Mouse (Mus musculus) intestine, embryonic 15.5 days (tissue): ENCODE results near the gene Sp140. TPM values are rescaled to one million over a fixed set of nuclear protein-coding genes. Genes with fewer than 3 reads are reported as not detected.
"Not testable (repeated sequence)": the region's sequence is repeated elsewhere in the genome, so short reads cannot be mapped to it uniquely, and the experiment has no call there.

ENCODE experiments used
- ATAC-seq: fragments of 200-750 bp; cut with Nextera tagmentation; 2 replicates; pipeline ENCODE4 v1.8.0; 2017; ENCODE audit warnings: moderate TSS enrichment, moderate library complexity
- H3K27ac ChIP-seq: fragments of 300-500 bp; sonication (generic); 2 replicates; pipeline ENCODE4 v1.5.1; 2015; ENCODE audit warnings: mild to moderate bottlenecking, inconsistent platforms
- H3K27me3 ChIP-seq: fragments of 300-500 bp; sonication (generic); replicated peaks from 2 replicates; pipeline ENCODE4 v1.6.1; 2015; ENCODE audit warnings: inconsistent platforms
- H3K36me3 ChIP-seq: fragments of 300-500 bp; sonication (generic); 2 replicates; pipeline ENCODE4 v1.6.1; 2015; ENCODE audit warnings: inconsistent platforms
- H3K4me1 ChIP-seq: fragments of 300-500 bp; sonication (generic); replicated peaks from 2 replicates; pipeline ENCODE4 v1.6.1; 2015; ENCODE audit warnings: inconsistent platforms
- H3K4me2 ChIP-seq: fragments of 300-500 bp; sonication (generic); replicated peaks from 2 replicates; pipeline ENCODE4 v1.6.1; 2015; ENCODE audit warnings: mild to moderate bottlenecking, inconsistent platforms
- H3K4me3 ChIP-seq: fragments of 300-500 bp; sonication (generic); replicated peaks from 2 replicates; pipeline ENCODE4 v1.5.1; 2015; ENCODE audit warnings: inconsistent platforms
- H3K9ac ChIP-seq: fragments of 300-500 bp; sonication (generic); 2 replicates; pipeline ENCODE4 v1.6.1; 2015; ENCODE audit warnings: inconsistent platforms
- H3K9me3 ChIP-seq: fragments of 300-500 bp; sonication (generic); 2 replicates; pipeline ENCODE4 v1.6.1; 2016; ENCODE audit warnings: inconsistent platforms
- WGBS: fragments of 180-500 bp; shearing (Covaris S2); methylation state at CpG from one replicate; pipeline ENCODE4 v1.1.7; 2015; 5-methylcytosine and 5-hydroxymethylcytosine counted together
- polyA plus RNA-seq: library from polyadenylated mRNA; unstranded; fragments of >200 nt; fragmentation: Nextera tagmentation; extraction: Ambion mirVana; gene quantifications from 2 replicates; pipeline ENCODE4 v1.2.1, GENCODE M21; 2015

Gene Sp140
- polyA plus RNA-seq, 1 experiment from 2014 or later = 1.9 TPM

- not testable (repeated sequence) for H3K36me3 ChIP-seq, H3K9me3 ChIP-seq, H3K4me1 ChIP-seq, H3K9ac ChIP-seq, H3K27ac ChIP-seq, H3K4me3 ChIP-seq, ATAC-seq, H3K27me3 ChIP-seq
- H3K4me2 ChIP-seq = peak overlapping the region; percentile 6; the same call in 1 of the 2 replicates
- 63% methylated on average over 4 of the region's 4 CpGs for WGBS
These were observed 616 bp downstream of the Sp140 start for GRCm38 (mm10) chr1:85600794-85601193.

GRCm38 (mm10) chr1:85604341-85604740 lies 4.2 kb downstream of the Sp140 start:
- not testable (repeated sequence) for ATAC-seq, H3K9me3 ChIP-seq, H3K4me1 ChIP-seq, H3K36me3 ChIP-seq, H3K4me2 ChIP-seq, H3K9ac ChIP-seq, H3K27ac ChIP-seq, H3K4me3 ChIP-seq, H3K27me3 ChIP-seq
- no CpG with 5 or more reads among the region's 1 CpGs for WGBS

GRCm38 (mm10) chr1:85608361-85608760 lies 8.2 kb downstream of the Sp140 start:
- not testable (repeated sequence) for H3K27ac ChIP-seq, H3K4me3 ChIP-seq, H3K4me1 ChIP-seq, H3K4me2 ChIP-seq, ATAC-seq, H3K36me3 ChIP-seq, H3K27me3 ChIP-seq, H3K9me3 ChIP-seq, H3K9ac ChIP-seq
- 78% methylated on average over 4 of the region's 4 CpGs for WGBS

- H3K27me3 ChIP-seq, H3K9me3 ChIP-seq, H3K4me1 ChIP-seq, ATAC-seq, H3K36me3 ChIP-seq, H3K27ac ChIP-seq, H3K9ac ChIP-seq, H3K4me3 ChIP-seq, H3K4me2 ChIP-seq: not testable (repeated sequence)
- no CpG with 5 or more reads among the region's 4 CpGs for whole genome bisulfite sequencing
These were observed 10.4 kb downstream of the Sp140 start for GRCm38 (mm10) chr1:85610581-85610980.

- not testable (repeated sequence) for H3K4me2 ChIP-seq, H3K4me1 ChIP-seq, H3K27ac ChIP-seq, H3K9ac ChIP-seq, H3K4me3 ChIP-seq, ATAC-seq, H3K36me3 ChIP-seq, H3K9me3 ChIP-seq, H3K27me3 ChIP-seq
- WGBS = 87% methylated on average over 3 of the region's 3 CpGs
These were observed 14.9 kb downstream of the Sp140 start for GRCm38 (mm10) chr1:85615096-85615495.

- H3K9me3 ChIP-seq, H3K27me3 ChIP-seq, H3K4me1 ChIP-seq, H3K4me2 ChIP-seq, H3K36me3 ChIP-seq, ATAC-seq, H3K27ac ChIP-seq, H3K4me3 ChIP-seq, H3K9ac ChIP-seq: not testable (repeated sequence)
- WGBS = 68% methylated on average over 3 of the region's 3 CpGs
These were observed 15.6 kb downstream of the Sp140 start for GRCm38 (mm10) chr1:85615819-85616218.

- 65% methylated on average over 4 of the region's 5 CpGs for WGBS
- H3K27ac ChIP-seq, H3K9ac ChIP-seq, H3K4me1 ChIP-seq, H3K4me3 ChIP-seq, H3K4me2 ChIP-seq, ATAC-seq, H3K36me3 ChIP-seq, H3K27me3 ChIP-seq, H3K9me3 ChIP-seq: not testable (repeated sequence)
These were observed 17.0 kb downstream of the Sp140 start for GRCm38 (mm10) chr1:85617161-85617560.

- H3K9ac ChIP-seq, H3K4me2 ChIP-seq, H3K4me3 ChIP-seq, H3K4me1 ChIP-seq, H3K27ac ChIP-seq, H3K9me3 ChIP-seq, H3K36me3 ChIP-seq, H3K27me3 ChIP-seq, ATAC-seq: not testable (repeated sequence)
- 68% methylated on average over 1 of the region's 1 CpGs for WGBS
These were observed 18.5 kb downstream of the Sp140 start for GRCm38 (mm10) chr1:85618689-85619088.

- H3K4me1 ChIP-seq, H3K36me3 ChIP-seq, H3K4me2 ChIP-seq, ATAC-seq, H3K9ac ChIP-seq, H3K27ac ChIP-seq, H3K9me3 ChIP-seq, H3K27me3 ChIP-seq, H3K4me3 ChIP-seq: not testable (repeated sequence)
- WGBS = 58% methylated on average over 3 of the region's 3 CpGs
These were observed 36.8 kb downstream of the Sp140 start for GRCm38 (mm10) chr1:85636936-85637335.

GRCm38 (mm10) chr1:85638144-85638543 lies 38.0 kb downstream of the Sp140 start:
- not testable (repeated sequence) for H3K27me3 ChIP-seq, H3K9me3 ChIP-seq, H3K9ac ChIP-seq, H3K4me3 ChIP-seq, H3K4me1 ChIP-seq, H3K27ac ChIP-seq, ATAC-seq, H3K36me3 ChIP-seq, H3K4me2 ChIP-seq
- WGBS = 81% methylated on average over 4 of the region's 4 CpGs

- not testable (repeated sequence) for H3K36me3 ChIP-seq, H3K27ac ChIP-seq, H3K9ac ChIP-seq, ATAC-seq, H3K4me3 ChIP-seq, H3K4me2 ChIP-seq, H3K27me3 ChIP-seq, H3K9me3 ChIP-seq, H3K4me1 ChIP-seq
- 56% methylated on average over 6 of the region's 6 CpGs for WGBS
These were observed 49.7 kb downstream of the Sp140 start, which contains the start of gene Sp100 for GRCm38 (mm10) chr1:85649881-85650280. Sp100 (plus strand) TSS chr1:85649988.

- H3K4me2 ChIP-seq, H3K27me3 ChIP-seq, H3K36me3 ChIP-seq, H3K4me1 ChIP-seq, H3K4me3 ChIP-seq, ATAC-seq, H3K9me3 ChIP-seq, H3K9ac ChIP-seq, H3K27ac ChIP-seq: not testable (repeated sequence)
- 75% methylated on average over 4 of the region's 5 CpGs for WGBS
These were observed 50.3 kb downstream of the Sp140 start for GRCm38 (mm10) chr1:85650524-85650923.

- not testable (repeated sequence) for H3K4me1 ChIP-seq, H3K9ac ChIP-seq, H3K36me3 ChIP-seq, H3K9me3 ChIP-seq, H3K27ac ChIP-seq, ATAC-seq, H3K27me3 ChIP-seq, H3K4me2 ChIP-seq, H3K4me3 ChIP-seq
- WGBS = 83% methylated on average over 13 of the region's 13 CpGs
These were observed 51.6 kb downstream of the Sp140 start for GRCm38 (mm10) chr1:85651770-85652275.
